Mouse (Mus musculus): ENCODE results near the gene Nln. TPM values are rescaled to one million over a fixed set of nuclear protein-coding genes. Genes with fewer than 3 reads are reported as not detected.

The Nln gene
- polyA plus RNA-seq, 1 experiment from 2014 or later = 25.2 TPM

DNA sequence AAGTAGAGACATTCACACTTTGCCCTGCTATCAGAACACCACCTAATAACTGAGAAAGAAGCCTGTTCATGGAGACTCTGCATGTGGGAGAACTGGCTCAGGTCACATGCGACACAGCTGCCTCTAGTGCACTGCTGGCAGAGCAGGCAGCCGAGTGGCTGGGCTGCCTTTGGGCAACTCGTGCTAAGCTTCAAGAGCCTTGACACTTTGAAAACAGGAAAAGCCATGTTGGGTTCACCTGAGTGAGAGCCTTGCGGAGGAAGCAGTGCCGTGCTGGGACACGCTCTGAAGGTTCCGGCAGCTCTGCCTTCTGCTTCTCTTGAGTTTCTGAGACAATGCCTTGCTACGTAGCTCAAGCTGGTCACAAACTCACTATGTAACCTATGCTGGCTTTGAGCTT, 66.7 kb downstream of the Nln start:
- 90% methylated on average over 8 of the region's 8 CpGs for WGBS
- no peaks in the 10 kb centered on the region for H3K27me3 ChIP-seq (ENCODE audit: control insufficient read depth, insufficient read depth, low read length)
- H3K4me2 ChIP-seq (ENCODE audit: low read depth) = no peak overlapping the region
- ATAC-seq (ENCODE audit: insufficient read depth, low FRiP score, low TSS enrichment) (no peak), DNase-seq (ENCODE audit: low spot score) (no peak)
- no peaks in the 10 kb centered on the region for H3K4me1 ChIP-seq (ENCODE audit: control insufficient read depth, insufficient read depth, low read length)
- no peaks in the 10 kb centered on the region for H3K9me3 ChIP-seq (ENCODE audit: control insufficient read depth, low read length)
- no peak overlapping the region for H3K4me3 ChIP-seq (ENCODE audit: low read depth, low read length)
- H3K9ac ChIP-seq (ENCODE audit: low read length) = no peak overlapping the region
- no peak overlapping the region for H3K27ac ChIP-seq (ENCODE audit: low read depth, low read length)
- no peaks in the 10 kb centered on the region for H3K36me3 ChIP-seq (ENCODE audit: control insufficient read depth, insufficient read depth, low read length)

DNA sequence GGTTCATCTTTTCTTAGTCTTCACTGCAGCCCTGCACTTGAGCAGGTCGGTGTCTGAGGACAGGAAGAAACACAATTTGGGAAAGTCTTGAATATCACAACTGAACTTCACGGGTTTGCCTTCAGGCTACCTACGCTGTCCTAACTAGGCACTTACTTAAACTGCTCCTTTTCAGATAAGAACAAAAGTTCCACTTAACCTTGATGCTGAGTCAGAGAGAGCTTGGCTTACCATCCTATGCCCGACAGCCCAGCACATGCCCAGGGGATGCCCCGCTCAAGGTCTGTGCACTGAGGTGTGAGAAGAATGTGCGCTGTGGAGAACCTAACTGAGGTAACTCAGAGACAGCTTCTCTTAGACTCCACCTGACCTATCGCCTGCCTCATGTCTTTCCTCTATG, 67.9 kb downstream of the Nln start:
- H3K9ac ChIP-seq (ENCODE audit: low read length) = no peak overlapping the region
- no peak overlapping the region for H3K27ac ChIP-seq (ENCODE audit: low read depth, low read length)
- DNase-seq (ENCODE audit: low spot score) (no peak), ATAC-seq (ENCODE audit: insufficient read depth, low FRiP score, low TSS enrichment) (no peak)
- no peaks in the 10 kb centered on the region for H3K9me3 ChIP-seq (ENCODE audit: control insufficient read depth, low read length)
- H3K4me3 ChIP-seq (ENCODE audit: low read depth, low read length) = no peak overlapping the region
- no peak overlapping the region for H3K4me2 ChIP-seq (ENCODE audit: low read depth)
- WGBS = 90% methylated on average over 7 of the region's 7 CpGs
- no peaks in the 10 kb centered on the region for H3K36me3 ChIP-seq (ENCODE audit: control insufficient read depth, insufficient read depth, low read length)
- no peaks in the 10 kb centered on the region for H3K27me3 ChIP-seq (ENCODE audit: control insufficient read depth, insufficient read depth, low read length)
- H3K4me1 ChIP-seq (ENCODE audit: control insufficient read depth, insufficient read depth, low read length) = peaks cover 3% of the 10 kb centered on the region; the same call in 1 of the 2 replicates

DNA sequence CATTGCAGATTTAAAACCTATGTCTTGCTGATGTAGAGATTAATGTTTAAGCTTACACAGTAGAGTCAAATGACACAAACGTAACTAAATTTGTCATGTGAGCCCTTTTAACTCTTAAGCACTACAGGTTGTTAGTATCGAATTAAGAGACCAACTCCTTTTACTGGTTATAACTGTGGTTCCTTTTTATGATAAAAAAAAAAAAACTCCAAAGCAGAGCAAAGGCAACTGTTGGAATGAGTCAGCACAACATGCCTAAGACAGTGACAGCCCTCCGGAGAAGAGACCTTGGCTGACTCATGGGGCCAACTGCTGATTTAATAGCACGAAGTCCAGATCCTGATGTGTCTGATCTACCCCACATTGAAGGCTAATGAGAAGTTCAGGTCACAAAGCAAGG, 68.5 kb downstream of the Nln start:
- Histone ChIP-seq H3K9me3 (ENCODE audit: control insufficient read depth, low read length) (no peaks in the 10 kb centered on the region), H3K4me1 (ENCODE audit: control insufficient read depth, insufficient read depth, low read length) (peaks cover 3% of the 10 kb centered on the region; the same call in 1 of the 2 replicates), H3K4me3 (ENCODE audit: low read depth, low read length) (no peak overlapping the region), H3K27ac (ENCODE audit: low read depth, low read length) (no peak overlapping the region), H3K4me2 (ENCODE audit: low read depth) (no peak overlapping the region), H3K27me3 (ENCODE audit: control insufficient read depth, insufficient read depth, low read length) (no peaks in the 10 kb centered on the region), H3K36me3 (ENCODE audit: control insufficient read depth, insufficient read depth, low read length) (no peaks in the 10 kb centered on the region), H3K9ac (ENCODE audit: low read length) (no peak overlapping the region)
- WGBS = 85% methylated on average over 4 of the region's 4 CpGs
- no peak for DNase-seq (ENCODE audit: low spot score)
- ATAC-seq (ENCODE audit: insufficient read depth, low FRiP score, low TSS enrichment) = no peak

DNA sequence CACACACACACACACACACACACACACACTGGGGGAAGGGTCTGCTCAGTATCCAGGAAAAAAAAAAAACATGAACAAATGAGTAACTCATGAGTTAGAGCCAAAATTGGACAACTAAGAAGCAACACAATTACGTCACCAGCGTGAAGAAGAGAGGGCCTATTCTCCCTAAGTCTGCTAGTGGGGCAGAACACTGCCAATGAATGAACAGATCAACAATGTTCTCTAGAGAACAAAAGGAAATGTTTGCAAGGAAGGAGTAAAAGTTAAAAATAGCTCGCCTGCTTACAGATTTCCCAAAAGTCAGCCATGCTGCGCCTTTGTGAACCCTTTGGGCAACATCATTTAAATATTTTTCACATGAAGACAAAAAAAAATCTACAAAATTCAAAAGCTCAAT, 69.6 kb downstream of the Nln start:
- Histone ChIP-seq H3K9ac (ENCODE audit: low read length) (no peak overlapping the region), H3K27me3 (ENCODE audit: control insufficient read depth, insufficient read depth, low read length) (no peaks in the 10 kb centered on the region), H3K4me1 (ENCODE audit: control insufficient read depth, insufficient read depth, low read length) (peaks cover 3% of the 10 kb centered on the region; the same call in 1 of the 2 replicates), H3K4me2 (ENCODE audit: low read depth) (no peak overlapping the region), H3K36me3 (ENCODE audit: control insufficient read depth, insufficient read depth, low read length) (no peaks in the 10 kb centered on the region), H3K9me3 (ENCODE audit: control insufficient read depth, low read length) (no peaks in the 10 kb centered on the region), H3K4me3 (ENCODE audit: low read depth, low read length) (no peak overlapping the region), H3K27ac (ENCODE audit: low read depth, low read length) (no peak overlapping the region)
- no peak for DNase-seq (ENCODE audit: low spot score)
- no peak for ATAC-seq (ENCODE audit: insufficient read depth, low FRiP score, low TSS enrichment)
- WGBS = 85% methylated on average over 4 of the region's 4 CpGs

DNA sequence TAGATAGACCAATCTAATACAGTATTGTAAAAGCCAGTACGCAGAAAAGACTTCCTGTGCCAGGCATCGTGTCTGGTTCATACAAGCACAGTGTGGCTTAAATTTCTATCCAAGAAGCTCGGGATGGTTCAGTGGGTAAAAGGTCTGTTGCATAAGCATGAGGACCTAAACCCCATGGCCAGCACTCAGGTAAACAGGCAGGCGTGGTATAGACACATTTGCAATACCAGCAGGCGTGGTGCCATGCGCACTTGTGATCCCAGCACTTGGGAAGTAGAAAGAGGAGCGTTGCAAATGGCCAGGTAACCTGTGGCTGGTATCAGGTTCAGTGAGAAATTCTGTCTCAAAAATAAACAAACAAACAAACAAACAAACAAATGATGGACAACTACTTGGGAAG, 70.5 kb downstream of the Nln start:
- Histone ChIP-seq H3K4me1 (ENCODE audit: control insufficient read depth, insufficient read depth, low read length) (peaks cover 3% of the 10 kb centered on the region; the same call in 1 of the 2 replicates), H3K9me3 (ENCODE audit: control insufficient read depth, low read length) (no peaks in the 10 kb centered on the region), H3K4me2 (ENCODE audit: low read depth) (no peak overlapping the region), H3K4me3 (ENCODE audit: low read depth, low read length) (no peak overlapping the region), H3K27ac (ENCODE audit: low read depth, low read length) (no peak overlapping the region), H3K9ac (ENCODE audit: low read length) (no peak overlapping the region), H3K27me3 (ENCODE audit: control insufficient read depth, insufficient read depth, low read length) (no peaks in the 10 kb centered on the region), H3K36me3 (ENCODE audit: control insufficient read depth, insufficient read depth, low read length) (no peaks in the 10 kb centered on the region; the same call in 1 of the 2 replicates)
- ATAC-seq (ENCODE audit: insufficient read depth, low FRiP score, low TSS enrichment) (no peak), DNase-seq (ENCODE audit: low spot score) (no peak)
- 93% methylated on average over 7 of the region's 7 CpGs for WGBS

DNA sequence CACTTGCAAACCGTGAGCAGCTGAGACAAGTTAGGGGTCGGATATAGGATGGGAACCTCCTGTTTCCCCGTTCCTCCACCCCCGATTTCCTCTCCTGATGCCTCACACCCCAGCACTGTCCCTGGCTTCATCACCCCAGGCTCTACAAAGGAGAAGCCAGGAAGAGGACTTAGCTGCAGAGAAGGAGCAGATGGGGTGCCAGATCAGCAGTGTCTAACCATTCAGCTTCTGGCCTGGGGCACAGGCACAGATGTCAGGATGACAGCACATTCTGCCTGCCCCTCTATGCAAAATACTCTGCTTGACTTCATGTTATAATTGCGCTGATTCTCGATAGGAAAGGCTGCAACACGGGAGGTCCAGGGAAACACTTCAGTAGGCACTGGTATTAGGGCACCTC, 71.1 kb downstream of the Nln start:
- Histone ChIP-seq H3K27ac (ENCODE audit: low read depth, low read length) (no peak overlapping the region), H3K4me3 (ENCODE audit: low read depth, low read length) (no peak overlapping the region), H3K9me3 (ENCODE audit: control insufficient read depth, low read length) (no peaks in the 10 kb centered on the region), H3K9ac (ENCODE audit: low read length) (no peak overlapping the region), H3K4me2 (ENCODE audit: low read depth) (no peak overlapping the region), H3K4me1 (ENCODE audit: control insufficient read depth, insufficient read depth, low read length) (peaks cover 3% of the 10 kb centered on the region; the same call in 1 of the 2 replicates), H3K36me3 (ENCODE audit: control insufficient read depth, insufficient read depth, low read length) (no peaks in the 10 kb centered on the region; the same call in 1 of the 2 replicates), H3K27me3 (ENCODE audit: control insufficient read depth, insufficient read depth, low read length) (no peaks in the 10 kb centered on the region)
- WGBS = 84% methylated on average over 7 of the region's 7 CpGs
- no peak for ATAC-seq (ENCODE audit: insufficient read depth, low FRiP score, low TSS enrichment)
- DNase-seq (ENCODE audit: low spot score) = no peak

DNA sequence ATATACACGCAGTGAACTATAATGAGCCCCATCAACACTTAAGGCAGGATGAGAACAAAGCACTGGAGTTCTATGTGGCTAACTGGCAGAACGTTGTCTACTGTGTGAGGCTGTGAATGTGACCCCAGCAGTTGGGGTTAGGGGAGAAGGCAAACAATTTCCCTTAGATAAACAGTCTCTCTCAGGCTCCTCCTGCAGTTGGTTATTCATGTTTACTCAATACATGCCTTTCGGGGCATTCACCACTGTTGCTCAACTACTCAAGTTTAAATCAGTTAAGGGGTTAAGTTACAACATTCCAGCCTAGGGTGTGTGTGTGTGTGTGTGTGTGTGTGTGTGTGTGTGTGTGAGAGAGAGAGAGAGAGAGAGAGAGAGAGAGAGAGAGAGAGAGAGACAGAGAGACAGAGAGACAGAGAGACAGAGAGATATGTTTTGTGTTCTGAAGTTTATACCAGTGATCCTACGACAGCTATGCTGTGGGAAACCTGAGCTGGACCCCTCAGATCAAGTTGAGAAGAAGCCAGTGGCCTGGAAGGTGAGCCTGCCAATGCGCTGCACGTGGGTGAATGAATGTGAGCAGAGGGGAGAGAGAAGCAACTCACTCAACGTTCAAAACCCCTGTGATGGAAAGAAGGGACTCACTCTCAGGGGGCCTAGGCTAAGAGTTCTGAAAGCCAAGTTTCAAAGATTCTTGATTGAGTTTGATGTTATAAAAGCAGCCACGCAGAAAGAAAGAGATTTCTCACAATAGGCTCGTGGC, 71.7 kb downstream of the Nln start:
- DNase-seq (ENCODE audit: low spot score) (no peak), ATAC-seq (ENCODE audit: insufficient read depth, low FRiP score, low TSS enrichment) (no peak)
- Histone ChIP-seq H3K4me2 (ENCODE audit: low read depth) (no peak overlapping the region), H3K9me3 (ENCODE audit: control insufficient read depth, low read length) (no peaks in the 10 kb centered on the region), H3K9ac (ENCODE audit: low read length) (no peak overlapping the region), H3K27me3 (ENCODE audit: control insufficient read depth, insufficient read depth, low read length) (no peaks in the 10 kb centered on the region), H3K4me3 (ENCODE audit: low read depth, low read length) (no peak overlapping the region), H3K36me3 (ENCODE audit: control insufficient read depth, insufficient read depth, low read length) (no peaks in the 10 kb centered on the region; the same call in 1 of the 2 replicates), H3K27ac (ENCODE audit: low read depth, low read length) (no peak overlapping the region), H3K4me1 (ENCODE audit: control insufficient read depth, insufficient read depth, low read length) (peaks cover 3% of the 10 kb centered on the region; the same call in 1 of the 2 replicates)
- 71% methylated on average over 9 of the region's 9 CpGs for WGBS

DNA sequence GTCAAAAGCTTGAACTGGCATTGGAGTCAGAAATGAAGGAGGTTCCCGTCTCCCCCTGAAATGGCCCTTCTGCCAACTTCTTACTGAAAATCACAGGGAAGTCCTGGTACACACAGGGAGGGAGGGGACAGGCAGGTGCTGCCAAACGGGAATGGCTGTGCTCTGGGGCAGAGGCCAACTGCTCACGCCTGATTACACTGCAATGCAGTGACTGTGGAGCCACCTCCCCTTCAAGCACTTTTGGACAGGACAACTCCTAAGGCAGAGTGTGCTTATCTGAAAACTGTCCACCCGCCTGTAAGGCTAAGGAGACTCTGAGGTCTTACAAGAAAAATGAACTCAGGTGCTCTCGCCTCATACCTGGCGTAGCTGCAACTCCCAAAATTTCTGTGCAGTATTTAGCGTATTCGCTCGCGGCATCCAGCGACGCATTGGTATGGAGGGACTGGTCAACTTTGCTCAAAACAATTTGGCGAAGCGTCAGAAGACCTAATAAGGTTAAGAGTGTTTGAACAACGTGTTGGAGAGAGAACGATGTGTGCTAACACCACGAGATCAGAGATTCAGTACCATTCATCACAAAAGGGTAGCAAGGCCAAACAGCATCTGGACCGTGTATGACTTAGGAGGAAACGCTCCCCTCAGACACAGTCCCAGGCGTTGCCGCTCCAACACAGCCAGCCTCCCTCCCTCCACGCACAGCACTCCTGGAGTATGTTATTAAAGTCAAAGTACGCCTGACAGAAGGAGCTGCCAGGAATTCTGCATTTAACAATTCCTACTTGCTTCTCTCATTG, 72.7 kb downstream of the Nln start:
- no peak for DNase-seq (ENCODE audit: low spot score)
- ATAC-seq (ENCODE audit: insufficient read depth, low FRiP score, low TSS enrichment) = no peak
- H3K9me3 ChIP-seq (ENCODE audit: control insufficient read depth, low read length) = no peaks in the 10 kb centered on the region
- peaks cover 3% of the 10 kb centered on the region; the same call in 1 of the 2 replicates for H3K4me1 ChIP-seq (ENCODE audit: control insufficient read depth, insufficient read depth, low read length)
- 82% methylated on average over 23 of the region's 23 CpGs for WGBS
- no peaks in the 10 kb centered on the region for H3K27me3 ChIP-seq (ENCODE audit: control insufficient read depth, insufficient read depth, low read length)
- H3K27ac ChIP-seq (ENCODE audit: low read depth, low read length) = no peak overlapping the region
- no peak overlapping the region for H3K4me3 ChIP-seq (ENCODE audit: low read depth, low read length)
- no peak overlapping the region for H3K4me2 ChIP-seq (ENCODE audit: low read depth)
- H3K9ac ChIP-seq (ENCODE audit: low read length) = no peak overlapping the region
- no peaks in the 10 kb centered on the region; the same call in 1 of the 2 replicates for H3K36me3 ChIP-seq (ENCODE audit: control insufficient read depth, insufficient read depth, low read length)
